Mouse (Mus musculus) CD4-positive, CD25-positive, alpha-beta regulatory T cell, adult 4 months (primary cell): Measurements from ENCODE around the gene Atxn1l. TPM values are rescaled to one million over a fixed set of nuclear protein-coding genes. Genes with fewer than 3 reads are reported as not detected.

ENCODE experiments used
- ATAC-seq: one replicate; pipeline ENCODE4 v1.8.0; 2017
- polyA plus RNA-seq, 2 experiments: library from polyadenylated mRNA; unstranded; fragments of 100-300 nt; shearing (Covaris generic); gene quantifications; one replicate each; pipeline ENCODE4 v1.2.1; 2017

The Atxn1l gene
- polyA plus RNA-seq, 2 experiments from 2014 or later: 2.3 to 3.8 TPM

DNA sequence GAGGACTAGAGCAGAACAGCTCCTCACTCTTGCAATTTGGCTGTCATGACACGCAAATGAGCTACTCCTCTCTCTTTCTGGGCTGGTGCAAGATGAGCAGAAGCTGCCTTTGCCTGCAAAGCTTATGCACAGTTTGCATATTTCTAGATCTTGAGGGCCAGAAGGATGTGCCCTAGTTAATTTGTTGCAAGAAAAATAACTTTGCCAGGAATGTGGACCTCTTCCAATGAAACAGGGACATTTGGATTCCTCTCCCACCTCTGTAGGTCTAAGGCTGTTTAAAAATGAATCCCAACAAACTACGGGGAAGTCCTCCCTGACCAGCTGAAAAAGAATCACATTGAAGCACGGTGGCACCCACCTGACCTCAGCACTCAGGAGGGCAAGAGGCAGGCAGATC lies 12.4 kb downstream of the Atxn1l start:
- no peak for ATAC-seq

- no peak for ATAC-seq
Observed at GRCm38 (mm10) chr8:109714961-109715360, 22.6 kb downstream of the Atxn1l start.

GRCm38 (mm10) chr8:109712521-109712920 lies 25.0 kb downstream of the Atxn1l start:
- no peak for ATAC-seq

DNA sequence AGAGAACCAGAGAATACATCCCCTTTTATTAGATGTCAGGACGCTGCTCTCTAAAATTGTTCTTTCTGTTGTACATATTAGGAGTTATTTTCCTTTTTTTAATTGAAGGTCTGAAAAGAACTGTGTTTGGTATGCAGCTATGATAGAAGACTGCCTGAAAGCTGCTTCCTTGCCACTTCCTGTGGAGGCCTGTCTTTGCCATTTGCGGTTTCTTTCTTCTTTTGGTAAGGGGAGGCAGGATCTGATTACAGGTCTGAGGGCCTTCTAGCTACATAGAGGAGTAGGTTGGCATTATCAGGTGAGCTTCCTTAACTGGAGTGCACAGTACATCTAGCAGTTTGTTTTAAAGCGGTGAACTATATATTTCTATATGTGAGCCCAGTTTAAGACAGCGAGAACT lies 29.6 kb downstream of the Atxn1l start:
- peak; percentile 61 for ATAC-seq

DNA sequence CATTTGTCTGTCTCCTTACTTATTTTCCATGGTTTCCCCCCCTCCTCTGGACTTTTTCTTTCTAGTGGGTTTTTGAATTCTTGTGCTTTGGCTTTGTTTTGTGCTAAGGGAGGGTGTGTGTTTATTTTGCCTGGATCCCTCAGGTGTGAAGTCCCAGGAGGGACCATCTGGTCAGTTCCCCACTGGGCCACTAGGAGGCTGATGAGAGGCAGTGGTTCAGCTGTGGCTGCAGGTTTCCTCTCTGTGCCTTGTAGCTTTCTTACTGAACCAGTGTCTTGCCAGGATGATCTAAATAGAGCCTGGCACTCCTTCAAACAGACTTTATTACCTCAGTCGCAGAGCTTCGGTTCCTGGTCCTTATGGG lies 30.7 kb downstream of the Atxn1l start:
- ATAC-seq: peak; percentile 57

DNA sequence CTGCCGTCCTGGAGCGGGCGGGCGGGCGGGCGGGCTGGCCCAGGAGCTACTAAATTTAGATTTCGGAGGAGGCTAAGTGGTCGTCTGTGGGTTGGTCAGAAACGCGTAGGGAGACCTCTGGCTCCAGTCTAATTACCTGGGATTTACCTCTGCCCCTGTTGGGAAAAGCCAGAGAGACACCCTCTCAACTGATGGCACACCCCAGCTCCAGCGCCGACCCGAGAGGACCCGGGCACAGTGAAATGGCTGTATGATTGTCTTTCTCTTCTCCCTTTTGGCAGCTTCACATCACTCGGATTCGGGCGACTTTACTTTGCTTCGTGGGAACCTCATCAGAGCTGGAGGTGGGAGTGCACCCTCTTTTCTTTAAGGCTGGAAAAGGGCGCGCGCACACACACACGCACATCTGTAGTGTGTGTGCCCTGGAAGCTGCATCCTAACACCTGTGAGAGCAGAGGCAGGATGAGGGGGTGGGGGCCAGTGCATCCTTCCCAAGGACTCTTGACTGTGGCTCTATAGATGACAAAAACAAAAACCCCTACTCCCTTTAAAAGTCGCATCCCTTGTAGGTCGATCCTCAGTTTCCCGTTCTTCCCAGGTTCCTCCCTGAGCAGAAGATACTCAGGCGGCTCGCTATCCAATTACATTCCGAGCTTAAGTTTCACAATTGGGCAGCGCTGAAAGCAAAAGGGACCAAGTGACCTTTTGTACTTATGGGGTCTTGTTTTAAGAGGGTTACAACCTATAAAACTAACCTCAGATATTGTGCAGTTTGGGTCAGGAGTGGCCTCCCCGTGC lies 31.3 kb downstream of the Atxn1l start:
- ATAC-seq: no peak

GRCm38 (mm10) chr8:109705320-109706075 lies 32.0 kb downstream of the Atxn1l start, which contains the start of gene Zfp821:
Zfp821 (plus strand) TSS chr8:109705546.
- peak; percentile 79 for ATAC-seq

- ATAC-seq: no peak
Observed at GRCm38 (mm10) chr8:109704565-109705319, 32.8 kb downstream of the Atxn1l start.

DNA sequence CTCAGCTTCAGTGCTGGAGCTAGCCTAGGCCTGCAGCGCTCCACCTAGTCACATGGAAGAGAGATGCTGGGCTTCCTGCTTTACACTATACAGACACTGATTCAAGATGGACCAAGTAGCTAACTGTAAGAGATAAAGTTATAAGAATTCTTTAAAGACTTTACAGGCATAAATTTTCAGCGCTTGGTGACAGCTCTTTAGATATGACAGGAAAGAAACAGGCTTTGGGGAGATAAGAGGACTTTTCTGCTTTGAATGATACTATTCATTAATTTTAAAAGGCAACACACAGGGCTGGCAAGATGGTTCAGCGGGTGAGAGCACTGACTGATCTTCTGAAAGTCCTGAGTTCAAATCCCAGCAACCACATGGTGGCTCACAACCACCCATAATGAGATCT lies 39.1 kb downstream of the Atxn1l start:
- no peak for ATAC-seq

- ATAC-seq: no peak
Observed at GRCm38 (mm10) chr8:109697754-109698153, 39.8 kb downstream of the Atxn1l start.

DNA sequence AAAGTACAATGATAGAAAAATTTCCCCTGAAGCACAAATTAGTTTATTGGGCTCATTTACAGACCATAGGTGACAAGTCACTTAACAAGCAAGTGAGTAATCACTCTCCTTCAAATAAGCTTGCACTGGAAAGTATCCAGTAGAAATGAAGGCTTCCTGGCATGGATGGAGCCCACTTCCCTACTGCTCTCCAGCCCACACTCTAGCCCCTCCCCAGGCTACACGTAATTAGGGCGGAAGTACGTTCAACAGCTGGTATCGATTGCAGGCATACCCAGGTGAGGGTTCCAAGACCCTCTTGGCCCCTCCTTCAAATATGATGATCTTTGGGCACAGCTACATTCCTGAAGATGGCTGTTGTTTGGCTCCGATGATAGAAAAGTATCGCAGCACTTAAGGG lies 43.4 kb downstream of the Atxn1l start:
- ATAC-seq: no peak

- peak; percentile 96 for ATAC-seq
Observed at GRCm38 (mm10) chr8:109693146-109693900, 44.2 kb downstream of the Atxn1l start, which contains the start of gene Ist1. Ist1 (minus strand) TSS chr8:109693260.

DNA sequence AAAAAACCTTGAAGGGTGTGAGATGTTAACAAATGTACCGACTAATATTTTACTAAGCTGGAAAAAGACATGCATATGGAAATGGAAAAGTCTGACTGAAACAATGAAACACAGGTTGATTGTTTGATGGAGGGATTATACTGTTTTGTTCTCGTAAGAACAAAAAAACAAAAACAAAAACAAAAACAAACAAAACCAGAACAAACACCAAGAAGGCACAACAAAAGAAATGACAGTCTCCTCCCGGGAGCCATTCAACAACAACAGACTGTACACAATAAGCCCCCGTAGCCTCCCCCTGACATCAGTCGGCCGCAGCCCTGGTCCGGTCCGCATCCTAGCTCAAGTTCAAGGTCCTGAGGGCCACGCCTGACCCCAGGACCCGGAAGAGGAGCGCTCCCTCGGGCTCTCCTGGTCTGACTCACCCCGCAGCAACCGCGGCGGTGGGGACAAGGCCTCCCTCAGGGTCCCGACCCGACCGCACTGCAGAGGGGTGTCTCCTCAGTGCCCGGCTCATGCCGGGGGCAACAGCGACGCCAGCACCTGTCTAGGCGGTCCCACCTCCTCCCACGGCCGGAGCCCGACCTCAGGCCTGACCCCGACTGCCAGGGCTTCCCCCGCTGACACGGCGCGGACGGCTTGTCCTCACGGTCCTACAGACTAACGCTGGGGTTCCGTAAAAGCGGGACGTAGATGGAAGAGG lies 44.9 kb downstream of the Atxn1l start:
- peak; percentile 24 for ATAC-seq

DNA sequence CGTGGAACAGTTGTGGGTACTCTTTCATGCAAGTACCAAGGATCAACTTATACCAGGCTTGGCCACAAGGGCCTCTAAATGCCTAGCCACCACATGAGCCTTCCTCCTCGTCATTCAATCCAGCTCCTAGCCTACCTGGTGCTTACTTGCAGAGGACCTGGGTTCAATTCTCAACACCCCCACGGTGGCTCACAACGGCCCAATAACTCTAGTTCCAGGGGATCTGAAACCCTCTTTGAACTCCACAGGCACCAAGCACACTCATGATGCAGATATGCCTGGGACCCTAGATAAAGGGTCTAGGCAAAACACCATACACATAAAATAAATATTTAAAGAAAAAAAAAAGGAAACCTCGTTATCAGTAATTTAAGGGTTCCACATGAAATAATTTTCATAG lies 45.8 kb downstream of the Atxn1l start:
- ATAC-seq: peak; percentile 21

DNA sequence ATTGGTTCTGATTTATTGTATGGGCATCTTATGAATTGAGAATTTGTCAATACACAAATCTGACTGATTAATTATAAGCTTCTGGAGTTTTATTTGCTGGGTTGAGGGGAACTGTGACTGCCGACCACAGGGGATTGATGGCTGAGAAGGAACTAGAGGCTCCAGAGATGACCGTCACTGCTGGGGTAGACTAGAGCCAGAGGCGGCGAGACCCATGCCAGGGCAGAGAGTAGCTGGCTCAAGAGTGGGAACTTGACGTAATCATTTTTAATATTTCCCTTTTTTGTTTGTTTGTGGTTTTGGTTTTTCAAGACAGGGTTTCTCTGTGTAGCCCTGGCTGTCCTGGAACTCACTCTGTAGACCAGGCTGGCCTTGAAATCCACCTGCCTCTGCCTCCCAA lies 50.3 kb downstream of the Atxn1l start:
- ATAC-seq: no peak

DNA sequence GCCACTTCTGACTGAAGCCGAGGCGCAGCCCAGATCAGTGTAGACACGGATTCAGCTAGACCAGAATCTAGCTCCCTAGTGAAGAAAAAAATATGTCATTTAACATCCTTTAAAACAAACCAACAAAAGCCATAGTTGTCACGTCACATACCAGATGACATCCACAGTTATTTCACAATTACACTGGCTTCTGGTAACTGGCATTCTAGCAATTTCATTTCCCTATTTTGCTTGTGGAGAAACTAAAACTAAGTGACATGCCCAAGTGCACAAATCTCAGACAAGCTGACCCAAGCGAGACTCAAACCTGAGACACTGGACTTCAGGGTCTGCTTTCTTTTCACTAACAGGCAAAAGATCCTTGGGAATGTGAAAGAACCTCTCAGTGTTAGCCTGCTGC lies 55.4 kb downstream of the Atxn1l start:
- ATAC-seq: no peak

DNA sequence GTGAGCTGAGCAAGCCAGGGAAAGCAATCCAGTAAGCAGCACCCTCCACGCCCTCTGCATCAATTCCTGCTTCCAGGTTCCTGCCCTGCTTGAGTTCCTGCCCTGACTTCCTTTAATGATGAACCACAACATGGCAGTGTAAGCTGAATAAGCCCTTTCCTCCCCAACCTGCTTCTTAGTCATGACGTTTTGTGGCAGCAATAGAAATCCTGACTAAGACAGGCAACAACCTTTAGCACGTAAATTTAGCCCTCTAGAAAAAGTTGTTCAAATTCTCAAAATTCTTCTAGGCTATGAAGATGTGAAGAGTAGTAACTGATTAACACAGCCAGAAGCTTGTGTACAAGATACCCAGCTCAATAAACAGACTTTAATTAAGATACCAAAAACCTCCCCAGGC lies 56.0 kb downstream of the Atxn1l start:
- no peak for ATAC-seq
